Mouse (Mus musculus) right cerebral cortex, postnatal 10 days (tissue): ENCODE measurements around the gene Snx29.

Source experiments
- DNase-seq, 2 experiments: peaks; one replicate each; pipeline ENCODE4 v3.0.0; 2021; ENCODE audit warnings: low spot score in 2 of 2

Gene Snx29

DNA sequence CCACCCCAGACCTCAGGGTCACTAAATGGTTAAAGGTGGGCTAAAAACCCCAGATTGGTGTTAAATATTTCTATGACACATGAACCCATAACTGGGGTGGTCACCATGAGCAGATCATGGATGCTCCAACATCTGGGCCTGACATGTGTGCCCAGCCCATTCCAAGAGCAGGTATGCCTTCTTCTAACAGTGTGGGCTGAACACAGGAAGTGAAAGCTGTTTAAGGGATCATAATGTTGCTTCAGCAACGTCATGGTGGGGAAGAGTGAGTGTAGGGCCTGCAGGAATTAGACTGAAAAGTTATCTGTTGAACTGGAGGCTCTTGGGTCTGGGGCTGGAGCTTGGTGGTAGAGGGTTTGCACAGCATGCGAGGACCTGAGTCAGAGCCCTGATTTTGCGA lies 405.9 kb downstream of the Snx29 start:
- no peak for DNase-seq

DNA sequence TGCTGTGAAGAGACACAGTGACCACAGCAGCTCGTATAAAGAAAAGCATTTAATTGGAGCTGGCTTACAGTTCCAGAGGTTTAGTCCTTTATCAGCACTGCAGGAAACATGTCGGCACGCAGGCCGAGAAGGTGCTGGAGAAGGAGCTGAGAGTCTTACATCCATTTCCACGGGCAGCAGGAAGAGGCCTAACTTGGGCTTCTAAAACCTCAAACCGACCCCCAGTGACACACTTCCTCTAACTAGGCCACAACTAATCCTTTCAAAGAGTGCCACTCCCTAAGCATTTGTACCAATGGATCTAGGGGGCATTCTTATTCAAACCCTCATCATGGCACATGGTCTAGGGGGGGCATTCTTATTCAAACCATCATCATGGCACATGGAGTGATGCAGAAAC lies 406.4 kb downstream of the Snx29 start:
- DNase-seq, result no peak

DNA sequence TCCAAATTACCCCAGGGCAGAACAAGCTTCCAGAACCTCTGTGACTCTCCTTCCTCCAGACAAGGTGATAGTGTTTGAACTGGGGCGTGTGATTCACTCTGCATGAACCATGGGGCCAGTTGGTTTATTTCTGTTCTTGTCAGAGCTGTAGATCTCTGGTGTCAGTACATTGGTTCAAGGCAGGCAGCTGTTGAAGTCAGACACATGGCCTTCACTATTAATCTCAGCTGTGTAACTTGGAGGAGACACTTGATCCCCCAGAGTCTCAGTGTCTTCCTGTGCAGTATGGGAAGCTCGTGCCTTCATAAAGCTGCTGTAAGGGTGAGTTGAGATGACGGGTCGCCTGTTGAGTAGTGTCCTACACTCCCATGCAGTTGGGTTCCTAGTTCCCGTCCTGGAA lies 407.1 kb downstream of the Snx29 start:
- no peak for DNase-seq

DNA sequence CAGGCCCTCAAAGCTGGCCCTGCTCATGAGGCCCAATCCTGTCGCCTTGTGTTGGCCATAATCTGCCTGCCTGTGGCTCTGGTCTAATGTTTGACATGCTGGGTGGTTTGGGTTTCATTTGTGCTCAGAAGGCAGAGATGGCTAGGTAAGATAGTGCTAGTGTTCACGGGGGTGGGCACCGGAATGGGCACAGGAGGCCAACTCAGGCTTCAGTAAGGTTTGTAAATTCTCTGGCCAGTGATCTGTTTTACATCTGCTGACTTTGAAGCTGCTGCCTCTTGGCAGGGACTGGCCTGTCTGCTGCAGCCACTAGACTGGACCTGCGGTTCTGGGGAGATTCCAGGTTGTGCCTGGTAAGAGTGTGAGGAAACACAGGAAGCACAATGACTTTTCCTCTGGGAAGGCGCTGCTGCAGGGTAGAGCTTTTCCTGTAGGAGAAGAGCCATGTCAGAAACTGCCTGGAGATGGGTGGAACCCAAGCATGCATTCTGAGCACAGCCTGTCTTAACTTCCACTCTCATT lies 408.4 kb downstream of the Snx29 start:
- no peak for DNase-seq

DNA sequence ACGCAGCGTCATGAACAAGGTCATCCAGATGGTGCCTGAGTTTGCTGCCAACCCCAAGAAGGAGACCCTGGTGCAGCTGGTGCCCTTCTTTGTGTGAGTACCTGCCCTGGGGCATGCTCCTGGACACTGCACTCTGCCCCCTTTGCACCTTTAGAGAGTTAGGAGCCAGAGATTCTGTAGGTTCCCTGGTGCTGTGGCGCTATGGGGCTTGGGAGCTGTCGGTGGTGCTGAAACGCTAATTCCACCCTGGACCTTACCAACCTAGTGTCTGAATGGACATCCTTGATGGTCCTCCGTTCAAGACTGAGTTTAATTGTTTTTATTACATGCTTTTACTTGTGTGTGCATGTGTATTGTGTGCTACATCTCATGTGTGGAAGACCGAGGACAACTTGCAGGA lies 415.6 kb downstream of the Snx29 start:
- DNase-seq, result no peak

DNA sequence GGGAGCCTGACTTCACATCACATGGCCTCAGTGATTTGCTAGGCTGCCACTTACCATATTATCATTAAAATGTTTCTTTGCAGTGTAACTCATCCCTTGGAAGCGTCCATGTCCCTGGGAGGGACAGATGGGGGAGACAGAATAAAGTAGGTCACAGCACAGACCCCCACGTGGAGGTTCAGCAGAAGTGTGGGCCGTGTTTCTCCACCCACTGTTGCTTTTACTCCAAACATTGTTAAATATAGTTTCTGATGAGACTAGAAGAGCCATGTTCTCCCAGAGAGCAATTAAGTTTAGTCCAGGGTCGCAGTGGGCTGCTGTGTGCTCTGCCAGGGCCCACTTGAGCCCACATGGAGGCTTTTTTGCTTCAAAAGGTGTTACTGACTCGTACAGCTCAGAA lies 419.2 kb downstream of the Snx29 start:
- DNase-seq, result peak in 1 of 2 experiments; percentile 26

DNA sequence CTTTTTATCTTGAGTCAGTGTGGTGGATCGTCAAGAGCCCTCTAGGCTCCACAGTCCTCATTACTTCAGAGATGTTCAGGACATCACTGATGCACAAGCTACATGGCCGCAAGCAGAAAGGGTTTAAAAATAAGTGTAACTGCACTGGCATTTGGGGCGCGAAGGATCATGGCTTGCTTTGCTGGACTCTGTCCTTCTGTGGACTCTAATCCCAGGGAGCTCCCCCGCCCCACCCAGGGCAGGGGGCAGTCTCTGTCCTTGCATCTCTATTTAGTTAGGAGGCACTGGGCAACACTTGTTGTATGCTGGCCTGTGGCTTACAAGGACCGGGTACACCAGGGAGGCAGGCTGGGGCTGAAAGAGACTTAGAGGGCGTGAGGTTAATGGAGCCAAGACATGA lies 419.6 kb downstream of the Snx29 start:
- DNase-seq, result no peak

DNA sequence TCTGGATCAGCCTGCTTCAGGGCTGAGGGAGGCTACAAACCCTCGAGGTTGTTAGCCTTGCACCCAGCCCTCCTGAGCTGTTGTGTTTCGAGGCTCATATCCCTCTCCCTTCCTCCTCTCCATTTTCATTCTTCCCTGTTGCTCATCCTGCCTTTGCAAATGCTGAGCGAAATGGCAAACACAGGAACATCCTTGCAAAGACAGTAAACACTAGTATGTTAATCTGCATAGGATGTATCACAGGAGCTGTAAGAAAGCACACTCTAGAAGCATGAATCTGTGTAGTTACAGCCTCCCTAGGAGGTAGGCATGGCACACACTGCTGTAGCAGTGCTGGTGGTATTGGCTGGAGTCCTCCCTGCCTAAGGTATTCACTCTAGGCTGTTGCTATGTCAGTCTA lies 420.3 kb downstream of the Snx29 start:
- peak in 1 of 2 experiments; percentile 17 for DNase-seq

DNA sequence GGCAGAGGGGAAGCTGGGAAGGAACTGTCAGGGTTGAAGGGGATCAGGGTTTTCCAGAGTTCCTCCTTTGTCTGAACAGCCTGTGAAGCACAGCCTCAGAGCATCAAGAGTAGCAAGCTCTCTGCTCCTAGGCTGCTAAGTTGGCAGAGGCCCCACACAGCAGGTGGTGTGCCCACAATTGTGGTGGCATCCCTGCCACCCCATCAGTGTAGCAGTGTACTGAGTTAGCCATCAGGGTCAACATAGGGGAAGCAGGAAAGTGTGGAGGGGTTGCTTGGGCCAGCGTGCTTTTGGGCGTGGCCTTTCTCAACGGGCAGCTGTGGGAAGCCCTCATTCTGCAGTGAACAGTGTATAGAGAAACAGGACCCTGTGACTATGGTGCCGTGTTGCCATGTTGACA lies 421.0 kb downstream of the Snx29 start:
- peak in 1 of 2 experiments; percentile 22 for DNase-seq

DNA sequence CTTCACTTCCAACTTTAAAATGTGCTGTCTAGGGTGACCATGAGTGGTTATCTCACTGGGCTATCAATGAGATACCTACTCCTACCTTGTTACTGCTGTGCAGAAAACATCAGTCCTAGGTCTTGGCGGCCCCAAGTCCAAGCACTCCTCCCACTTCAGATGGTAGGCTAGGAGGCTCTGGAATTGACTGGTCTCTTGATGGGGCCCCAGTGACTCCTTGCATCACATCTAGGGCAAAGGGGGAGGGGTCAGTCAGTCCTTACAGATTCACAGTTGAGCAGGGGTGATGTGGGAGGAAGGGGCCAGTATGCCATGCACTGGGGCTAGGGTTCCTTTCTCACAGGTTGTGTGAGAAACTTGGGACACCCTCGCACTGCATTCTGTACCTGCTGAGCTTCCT lies 423.3 kb downstream of the Snx29 start:
- peak in 1 of 2 experiments; percentile 13 for DNase-seq

DNA sequence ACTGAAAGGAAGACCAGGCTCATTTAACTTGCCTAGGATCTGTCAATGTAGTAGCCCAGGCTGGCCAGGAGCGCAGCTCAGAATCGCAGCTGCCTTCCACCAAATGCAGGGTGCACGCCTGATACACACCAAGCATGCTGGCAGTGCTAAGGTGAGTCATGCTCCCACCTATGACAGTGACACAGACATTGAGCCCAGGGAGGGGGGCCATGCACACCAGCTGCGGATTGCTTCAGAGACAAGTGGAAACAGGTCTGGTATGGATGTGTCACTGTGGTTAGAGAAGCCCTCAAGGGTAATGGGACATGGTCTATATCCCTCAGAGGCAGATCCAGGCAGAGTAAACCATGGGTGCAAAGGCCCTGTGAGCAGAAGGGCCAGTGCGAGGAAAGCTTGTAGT lies 425.2 kb downstream of the Snx29 start:
- DNase-seq, result peak in 1 of 2 experiments; percentile 15

DNA sequence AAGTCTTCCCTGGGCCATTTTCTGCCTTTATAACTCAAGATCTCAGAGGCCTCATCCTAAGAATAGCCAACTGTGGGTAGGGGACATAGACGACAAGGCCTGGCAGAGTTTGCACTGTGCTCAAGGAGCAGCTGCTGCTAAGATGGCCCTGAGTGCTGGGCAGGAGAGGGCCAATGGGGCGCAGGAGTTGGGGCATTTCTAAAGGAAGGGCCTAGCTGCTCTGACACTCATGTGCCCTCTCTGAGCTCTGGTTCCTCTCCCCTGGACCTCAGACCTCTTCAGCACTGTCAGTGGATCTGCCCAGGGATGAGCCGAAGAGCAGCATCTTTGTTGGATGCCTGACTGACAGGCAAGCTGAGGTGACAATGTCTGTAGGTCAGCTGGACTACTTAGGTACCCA lies 426.4 kb downstream of the Snx29 start:
- DNase-seq, result no peak

DNA sequence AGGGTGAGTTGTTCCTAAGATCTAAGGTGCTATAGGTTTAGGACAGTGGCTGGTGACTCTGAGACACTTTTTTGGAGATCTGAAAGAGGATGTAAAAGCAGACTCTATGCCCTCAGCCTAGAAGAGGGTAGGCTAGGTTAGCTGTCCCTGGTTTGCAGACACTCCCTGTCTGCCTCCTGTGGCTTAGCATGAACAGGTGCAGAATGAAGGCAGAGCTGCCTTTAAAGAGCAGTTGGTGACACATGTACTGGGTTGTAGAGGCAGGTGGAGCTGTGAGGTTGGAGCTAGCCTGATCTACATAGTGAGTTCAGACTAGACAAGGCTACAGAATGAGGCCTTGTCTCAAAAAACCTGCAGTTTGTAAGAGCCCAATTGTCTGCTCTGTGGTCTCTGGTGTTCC lies 427.9 kb downstream of the Snx29 start:
- no peak for DNase-seq

DNA sequence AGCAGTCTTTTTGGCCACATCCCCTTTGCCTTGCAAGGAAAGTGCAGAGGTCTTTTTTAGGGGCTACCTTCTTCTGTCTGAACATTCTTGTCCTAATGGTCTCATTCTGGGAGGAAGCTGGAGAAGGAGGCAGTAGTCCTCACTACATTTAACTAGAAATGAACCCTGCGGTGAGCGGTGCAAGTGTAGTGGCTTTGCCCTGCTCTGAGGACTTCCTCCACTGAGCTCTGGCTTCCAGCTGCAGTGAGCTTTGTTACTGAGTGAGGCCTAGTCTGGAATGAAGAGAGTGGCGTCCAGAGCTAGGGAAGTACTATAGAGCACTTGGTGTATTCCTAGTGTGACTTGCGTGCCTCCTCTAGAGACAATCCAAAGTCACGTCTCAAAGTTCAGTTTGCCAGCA lies 429.8 kb downstream of the Snx29 start:
- no peak for DNase-seq

DNA sequence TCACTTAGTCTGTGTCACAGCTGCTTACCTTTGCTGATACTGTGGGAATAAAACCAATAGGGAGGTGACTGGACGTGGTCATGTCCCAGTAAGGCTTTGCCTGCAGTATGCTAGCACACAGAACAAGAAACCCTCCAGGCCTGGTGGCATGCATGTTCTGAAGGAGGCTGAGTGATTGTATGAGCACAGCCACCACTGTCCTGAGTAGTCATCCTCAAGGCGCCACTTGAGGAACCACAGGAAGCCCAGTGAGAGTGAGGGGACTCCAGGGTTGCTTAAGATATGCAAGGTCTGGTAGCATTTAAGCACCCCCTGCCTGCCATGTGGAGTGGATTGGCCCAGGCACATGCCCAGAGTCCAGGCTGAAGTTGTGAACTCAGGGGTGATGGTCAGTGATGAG lies 430.8 kb downstream of the Snx29 start:
- DNase-seq, result no peak

DNA sequence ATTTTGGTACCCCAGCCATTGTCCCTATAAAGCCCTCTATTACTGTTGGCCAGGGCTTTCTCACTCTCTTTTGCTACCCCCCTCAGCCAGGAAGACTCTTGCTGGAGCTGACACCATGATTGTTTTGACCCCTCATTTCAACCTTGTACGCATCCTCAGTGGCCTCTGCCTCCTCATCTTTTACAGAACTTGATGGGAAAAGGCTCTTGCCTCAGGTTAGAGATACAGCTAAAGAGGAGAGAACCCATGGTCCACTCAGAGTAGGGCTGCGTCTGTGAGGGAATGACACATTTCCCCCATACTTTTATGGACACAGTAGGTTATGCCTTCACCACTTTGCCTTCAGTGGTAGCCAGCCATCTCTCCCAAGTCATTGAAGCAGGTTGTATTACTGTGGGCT lies 431.4 kb downstream of the Snx29 start:
- no peak for DNase-seq

DNA sequence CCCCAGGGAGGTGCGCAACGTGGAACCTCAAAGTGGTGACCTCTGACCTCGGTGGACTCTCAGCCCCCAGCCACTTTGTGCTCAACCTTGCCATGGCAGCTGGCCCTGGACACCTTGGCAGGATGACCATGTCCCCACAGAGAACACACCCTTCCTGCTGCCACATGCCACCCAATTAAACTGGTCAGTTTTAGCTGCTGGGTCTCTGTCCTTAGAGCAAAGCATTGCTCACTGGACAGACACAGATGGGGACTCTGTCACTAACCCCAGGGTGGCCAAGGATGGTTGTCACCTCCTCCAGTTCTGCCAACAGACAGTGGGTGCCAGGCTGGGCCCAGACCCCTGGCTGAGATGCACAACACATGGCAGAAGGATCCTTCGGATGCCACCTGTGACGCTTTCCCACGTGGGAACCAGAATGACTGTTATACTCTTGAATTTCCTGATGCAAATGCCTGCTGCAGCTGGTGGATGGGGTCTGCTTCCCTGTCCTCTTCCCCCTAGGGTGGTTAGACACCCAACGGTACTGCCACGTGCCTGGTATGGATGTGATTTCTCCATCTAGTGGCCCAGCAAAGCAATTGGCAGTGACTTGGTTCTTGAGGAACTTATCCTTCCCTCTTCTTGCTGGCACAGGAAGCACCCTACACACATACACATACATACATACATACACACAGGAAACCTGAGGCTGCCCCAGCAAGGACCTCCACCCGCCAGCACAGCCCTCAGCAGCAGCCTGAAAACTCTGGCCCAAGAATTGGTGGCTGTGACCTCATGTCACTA lies 432.8 kb downstream of the Snx29 start:
- no peak for DNase-seq

DNA sequence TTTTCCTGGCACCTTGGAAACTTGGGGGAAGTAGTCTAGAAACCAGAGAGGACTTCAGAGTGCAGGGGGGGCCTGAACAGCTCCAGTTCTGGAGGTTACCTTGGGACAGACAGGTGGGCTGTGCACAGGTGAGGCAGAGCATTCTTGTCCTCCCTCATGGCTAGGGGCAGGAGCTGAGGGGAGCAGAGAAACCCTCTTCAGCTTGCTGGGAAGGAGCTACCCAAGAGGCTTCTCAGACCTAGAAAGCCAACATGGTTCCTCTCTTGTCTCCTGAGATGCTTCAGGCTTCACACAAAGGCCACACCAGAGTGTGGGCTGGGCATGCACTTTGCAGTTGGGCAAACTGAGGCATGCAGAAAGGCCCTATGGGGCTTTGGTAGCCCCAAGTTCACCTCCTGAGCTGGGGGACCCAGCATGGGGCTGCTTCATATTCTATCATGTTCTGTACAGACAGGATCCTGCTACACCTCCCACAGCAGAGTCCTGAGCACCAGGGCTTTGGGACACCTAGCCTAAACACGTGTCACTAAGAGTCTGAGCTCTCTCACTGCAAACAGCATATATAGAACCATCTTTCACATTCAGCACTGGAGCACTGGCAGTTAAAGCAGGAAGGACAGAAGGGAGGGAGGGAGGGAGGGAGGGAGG lies 434.0 kb downstream of the Snx29 start:
- no peak for DNase-seq

DNA sequence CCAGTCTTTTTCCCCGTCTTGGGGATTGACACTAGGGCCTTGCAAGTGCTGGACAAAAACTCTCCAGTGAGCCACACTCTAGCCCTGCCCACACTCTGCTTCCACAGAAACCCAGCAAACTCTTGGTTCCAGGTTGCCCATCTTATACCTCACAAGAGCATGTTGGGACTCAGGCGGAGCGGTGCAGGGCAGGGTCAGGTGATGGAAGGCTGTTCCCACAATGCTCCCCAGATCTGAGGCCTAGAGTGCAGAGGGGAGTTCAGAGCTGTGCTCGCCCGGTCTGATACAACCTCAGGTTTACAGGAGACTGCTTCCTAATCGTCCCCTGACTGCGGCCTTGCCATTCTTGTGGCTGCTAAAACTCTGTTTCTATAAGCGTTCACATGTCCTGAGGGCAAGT lies 434.8 kb downstream of the Snx29 start:
- DNase-seq, result no peak

DNA sequence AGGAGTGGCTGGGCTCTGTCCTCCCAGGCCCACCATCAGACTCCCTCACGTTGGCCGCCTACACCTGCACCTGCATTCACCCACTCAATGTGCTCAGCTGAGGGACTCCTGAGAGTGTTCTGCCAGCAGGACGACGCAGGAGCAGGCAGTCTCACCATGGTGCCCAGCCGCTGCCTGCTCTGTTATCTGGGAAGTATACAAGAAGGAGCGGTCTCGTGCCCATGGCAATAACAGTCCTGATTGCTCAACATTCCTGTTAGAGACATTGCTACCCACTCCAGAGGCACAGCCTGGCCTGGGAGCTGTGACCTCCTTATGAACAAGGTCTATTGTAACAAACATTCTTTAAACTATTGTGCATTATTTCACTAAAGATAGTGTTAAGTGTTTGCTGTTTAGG lies 435.2 kb downstream of the Snx29 start:
- DNase-seq, result no peak

DNA sequence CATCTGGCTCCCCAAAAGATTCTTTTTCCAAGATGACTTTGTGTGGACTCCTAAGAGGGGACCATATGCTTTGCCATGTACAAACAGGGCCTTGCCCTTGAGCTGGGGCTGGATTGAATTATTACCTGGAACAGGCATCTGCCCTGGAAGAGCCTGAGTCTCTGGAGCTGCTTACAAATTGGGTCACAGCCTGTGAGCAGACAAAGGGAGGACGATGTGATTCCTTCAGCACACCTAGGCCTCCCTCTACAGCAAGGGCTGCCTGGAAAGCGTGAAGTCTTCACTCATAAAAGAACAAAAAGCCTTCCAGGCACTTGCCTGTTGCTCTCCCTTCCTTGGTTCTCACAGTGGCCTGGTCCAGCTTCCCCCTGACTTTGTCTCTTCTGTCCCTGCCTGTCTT lies 449.6 kb downstream of the Snx29 start:
- DNase-seq, result no peak

DNA sequence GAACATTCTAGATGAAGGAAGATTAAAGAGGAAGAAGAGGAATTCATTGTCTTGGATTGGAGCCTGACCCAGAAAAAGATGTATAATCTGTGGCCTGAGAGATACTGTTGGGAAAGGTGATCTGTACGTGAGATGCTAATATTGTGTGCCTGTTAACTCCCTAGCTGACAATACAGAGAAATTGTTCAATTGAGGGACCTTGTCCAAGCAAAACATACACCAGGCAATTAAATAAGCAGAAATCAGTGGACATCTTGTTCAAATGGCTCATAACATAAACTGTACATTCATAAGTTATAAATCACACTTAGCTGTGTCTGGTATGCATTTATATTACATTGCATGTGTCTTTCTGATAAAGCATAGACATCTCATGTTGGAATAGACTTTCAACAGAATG lies 451.6 kb downstream of the Snx29 start:
- no peak for DNase-seq

DNA sequence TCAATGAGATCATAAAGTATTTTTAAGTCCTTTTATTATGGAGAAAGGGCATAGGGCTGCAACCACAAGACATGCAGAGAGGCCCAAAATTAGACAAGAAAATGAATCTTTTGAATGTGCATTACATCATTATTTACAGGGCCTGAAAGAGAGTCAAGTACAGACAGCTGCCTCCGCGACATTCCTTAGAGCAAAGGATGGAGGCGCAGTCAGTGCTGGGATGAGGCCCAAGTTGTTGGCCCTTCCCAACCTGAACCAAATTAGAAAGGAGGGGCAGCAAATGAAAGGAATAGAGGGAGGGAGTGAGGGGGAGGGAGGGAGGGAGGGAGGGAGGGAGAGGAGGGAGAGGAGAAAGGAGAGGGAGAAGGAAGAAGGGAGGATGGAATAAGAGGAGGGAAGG lies 453.8 kb downstream of the Snx29 start:
- no peak for DNase-seq
